Mouse (Mus musculus) brain, embryonic 18.5 days (tissue): ENCODE data around the gene Pip5k1c.

Experiments
- DNase-seq: peaks from one replicate; pipeline ENCODE4 v3.0.0-alpha.2; 2012; ENCODE audit warnings: low read depth, low spot score

Gene Pip5k1c

DNA sequence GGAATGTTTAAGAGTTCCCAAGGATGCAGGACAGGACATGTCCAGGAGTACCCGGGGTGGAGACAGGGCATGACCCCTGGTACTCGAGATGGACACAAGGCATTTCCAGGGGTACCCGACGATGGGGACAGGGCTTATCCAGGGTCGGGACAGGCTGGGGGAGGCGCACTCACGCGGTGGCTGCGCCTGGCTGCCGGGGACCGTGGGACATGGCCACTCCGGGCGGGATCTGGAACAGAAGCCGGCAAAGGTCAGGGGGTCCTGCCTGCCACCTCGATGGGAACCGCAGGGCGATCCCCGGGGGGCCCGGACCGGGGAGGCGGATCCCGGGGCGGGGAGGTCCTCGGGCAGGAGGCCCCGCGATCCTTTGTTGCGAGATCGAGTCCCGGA, 57.2 kb downstream of the Pip5k1c start:
- no peak for DNase-seq

DNA sequence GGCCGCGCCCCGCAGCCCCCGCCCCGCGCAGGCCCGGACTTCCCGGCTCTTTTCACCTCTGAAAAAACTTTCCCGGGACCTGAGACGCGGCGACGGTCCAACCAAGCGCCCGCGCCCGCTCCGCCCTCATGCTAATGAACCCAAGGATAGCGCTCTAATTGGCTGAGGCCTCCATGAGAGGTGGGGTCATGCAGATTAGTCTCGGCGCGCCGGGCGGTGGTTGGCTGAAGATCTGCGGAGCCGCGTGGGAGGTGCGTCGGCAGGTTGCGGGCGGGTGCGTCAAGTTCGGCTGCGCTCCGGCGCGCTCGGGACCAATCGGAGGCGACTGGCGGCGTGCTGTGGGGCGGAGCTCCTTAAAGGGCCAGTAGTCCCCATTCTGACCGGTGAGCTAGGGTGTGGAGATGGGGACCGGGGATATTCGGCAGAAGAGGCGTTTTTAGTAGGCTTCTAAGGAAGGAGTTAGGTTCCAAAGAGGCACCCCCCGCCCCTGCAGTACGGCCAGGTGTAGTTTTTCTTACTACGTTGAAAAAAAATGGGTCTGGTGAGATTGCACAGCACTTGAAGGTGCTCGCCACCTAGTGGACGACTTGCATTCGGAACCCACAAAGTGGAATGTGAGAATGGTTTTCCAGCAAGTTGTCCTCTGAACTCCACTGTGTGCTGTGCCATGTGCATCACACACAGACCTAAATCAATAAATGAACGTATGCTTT, 57.7 kb downstream of the Pip5k1c start, which contains the start of gene Hmg20b:
Gene Hmg20b, minus strand, starts transcription at position 130 of the 713 bp plus-strand sequence.
- peak; percentile 99 for DNase-seq

DNA sequence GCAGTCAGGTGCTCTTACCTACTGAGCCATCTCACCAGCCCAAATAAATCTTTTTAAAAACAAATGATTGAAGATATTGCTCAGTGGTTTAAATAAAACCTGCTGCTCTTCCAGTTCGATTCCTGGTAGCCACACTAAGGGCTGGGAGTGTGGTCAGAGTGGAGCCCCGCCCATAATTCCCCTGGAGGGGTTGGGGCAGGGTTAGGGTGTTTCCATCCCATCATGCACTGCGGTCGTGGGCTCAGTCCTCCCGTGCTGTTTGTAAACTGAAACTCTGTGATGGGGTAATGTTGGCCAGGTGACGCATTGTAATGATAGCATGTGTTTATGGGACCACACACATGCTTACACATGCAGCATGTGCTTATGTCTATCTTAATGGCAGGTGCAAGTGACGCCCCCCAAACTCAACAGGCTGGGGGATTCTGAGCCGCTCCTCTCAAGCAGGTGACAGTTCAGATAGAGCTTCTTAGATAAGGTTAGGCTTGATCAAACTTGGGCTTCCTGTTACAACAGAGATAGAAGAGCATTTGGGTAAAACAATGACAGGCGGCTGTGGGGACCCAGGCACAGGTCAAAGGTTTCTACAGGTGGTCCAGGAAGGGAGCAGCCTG, 59.0 kb downstream of the Pip5k1c start:
- no peak for DNase-seq

DNA sequence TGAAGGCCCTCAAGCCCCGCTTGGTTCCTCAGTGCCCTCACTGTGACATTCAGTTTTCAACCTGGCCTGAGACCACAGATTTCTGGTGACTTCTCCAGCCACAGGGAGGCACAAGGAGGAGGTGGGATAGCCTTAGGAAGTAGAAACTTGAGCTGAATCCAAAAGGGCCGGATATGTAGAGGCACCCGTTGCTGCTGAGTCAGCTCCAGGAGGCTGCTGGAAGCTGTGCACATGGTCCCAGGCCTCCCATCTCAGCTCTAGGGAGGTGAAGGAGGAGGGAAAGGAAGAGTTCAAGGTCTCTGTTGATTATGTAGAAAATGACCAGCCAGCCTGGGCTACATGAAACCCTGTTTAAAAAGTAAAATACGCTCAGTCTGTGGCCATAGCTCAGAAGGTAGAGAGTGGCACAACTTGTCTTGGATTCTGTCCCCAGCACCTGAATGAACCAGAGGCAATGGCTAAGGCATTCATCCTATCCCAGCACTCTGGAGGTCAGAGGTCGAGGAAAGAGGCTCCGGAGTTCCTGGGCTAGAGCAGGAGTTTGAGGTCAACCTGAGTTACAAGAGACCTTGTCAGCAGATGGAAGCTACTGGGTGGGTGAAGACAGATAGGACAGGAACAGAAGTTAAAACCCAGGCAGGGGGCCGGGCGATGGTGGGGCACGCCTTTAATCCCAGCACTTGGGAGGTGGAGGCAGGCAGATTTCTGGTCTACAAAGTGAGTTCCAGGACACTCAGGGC, 62.1 kb downstream of the Pip5k1c start:
- no peak for DNase-seq

DNA sequence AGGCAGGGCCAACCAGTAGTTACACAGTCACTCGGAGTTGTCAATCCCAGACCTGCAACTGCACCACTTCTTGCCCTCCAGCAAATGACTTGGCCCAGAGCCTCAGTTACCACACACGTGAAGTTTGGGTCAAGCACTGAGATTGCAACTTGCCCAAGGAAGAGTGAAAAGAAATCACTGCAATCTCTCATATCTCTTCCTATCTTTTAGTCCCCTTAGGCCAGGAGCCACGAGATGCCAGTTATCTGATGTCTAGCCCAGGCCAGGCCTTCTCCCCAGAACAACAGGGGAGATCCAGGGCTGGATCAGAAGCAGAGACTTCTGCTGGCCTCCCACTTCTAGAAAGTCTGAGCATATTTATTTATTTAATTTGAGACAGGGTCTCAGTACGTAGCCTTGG, 62.8 kb downstream of the Pip5k1c start:
- no peak for DNase-seq

DNA sequence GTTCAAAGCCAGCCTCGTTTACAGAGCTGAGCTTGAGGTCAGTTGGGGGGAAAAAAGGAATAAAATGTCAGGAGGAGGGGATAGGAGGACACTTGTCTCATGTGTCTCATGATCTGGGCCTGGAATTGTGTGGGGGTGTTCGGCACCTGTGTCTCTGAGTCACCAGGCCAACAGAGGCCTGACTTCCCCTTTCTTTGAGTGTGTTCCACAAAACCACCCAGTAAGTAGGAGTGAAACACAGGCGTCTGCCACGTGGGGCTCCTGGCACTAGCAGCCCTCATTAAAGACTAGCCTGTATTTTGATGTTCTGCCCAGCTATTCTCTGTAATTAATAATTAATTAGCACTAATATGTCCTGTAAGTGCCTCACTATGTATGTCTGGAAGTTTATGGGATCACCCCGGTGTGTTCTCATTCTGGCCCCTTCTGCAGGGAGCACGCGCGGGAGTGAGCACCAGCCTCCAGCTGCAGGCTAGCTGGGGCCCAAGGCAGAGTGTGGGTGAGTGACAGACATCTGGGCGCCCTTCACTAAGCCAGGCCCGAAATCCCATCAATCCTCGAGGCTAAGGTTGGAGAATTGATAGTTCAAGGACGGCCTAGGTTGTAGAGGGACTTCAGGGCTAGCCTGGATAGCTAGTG, 63.7 kb downstream of the Pip5k1c start:
- no peak for DNase-seq

DNA sequence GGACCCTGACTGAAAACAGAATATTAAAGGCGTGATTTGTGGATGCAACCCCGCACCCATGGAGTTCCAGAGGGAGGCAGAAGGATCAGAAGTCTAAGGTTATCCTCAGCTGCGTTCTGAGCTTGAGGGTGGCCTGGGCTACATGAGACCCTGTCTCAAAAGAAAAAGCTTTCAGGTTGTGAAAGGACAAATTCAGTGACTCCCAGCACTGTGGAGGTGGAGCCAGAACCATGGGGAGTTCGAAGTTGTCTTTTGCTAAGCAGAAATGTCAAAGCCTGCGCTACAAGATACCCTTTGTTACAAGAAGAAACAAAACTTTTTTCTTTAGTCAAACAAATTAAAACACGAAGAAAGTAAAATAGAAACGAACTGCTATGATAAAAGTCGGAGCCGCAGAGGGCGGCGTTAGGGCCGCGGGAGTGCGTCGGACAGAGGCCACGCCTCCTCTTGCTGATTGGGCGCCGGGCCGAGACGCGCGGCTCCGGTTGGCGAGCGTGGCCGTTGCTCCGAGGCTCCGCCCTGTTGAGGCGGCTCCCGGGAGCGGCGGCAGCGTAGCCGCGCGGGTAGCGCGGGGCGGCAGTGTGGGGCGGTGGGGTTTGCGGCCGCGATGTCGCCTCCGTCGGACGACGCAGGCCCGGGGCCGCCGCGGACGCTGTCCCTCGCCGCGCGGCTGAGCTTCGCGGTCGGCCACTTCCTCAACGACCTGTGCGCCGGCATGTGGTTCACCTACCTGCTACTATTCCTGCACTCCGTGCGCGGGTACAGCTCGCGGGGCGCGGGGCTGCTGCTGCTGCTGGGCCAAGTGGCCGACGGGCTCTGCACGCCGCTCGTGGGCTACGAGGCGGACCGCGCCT, 64.5 kb downstream of the Pip5k1c start, which contains the start of gene Mfsd12:
Gene Mfsd12, plus strand, starts transcription at position 501 of the 854 bp plus-strand sequence.
- peak; percentile 79 for DNase-seq

DNA sequence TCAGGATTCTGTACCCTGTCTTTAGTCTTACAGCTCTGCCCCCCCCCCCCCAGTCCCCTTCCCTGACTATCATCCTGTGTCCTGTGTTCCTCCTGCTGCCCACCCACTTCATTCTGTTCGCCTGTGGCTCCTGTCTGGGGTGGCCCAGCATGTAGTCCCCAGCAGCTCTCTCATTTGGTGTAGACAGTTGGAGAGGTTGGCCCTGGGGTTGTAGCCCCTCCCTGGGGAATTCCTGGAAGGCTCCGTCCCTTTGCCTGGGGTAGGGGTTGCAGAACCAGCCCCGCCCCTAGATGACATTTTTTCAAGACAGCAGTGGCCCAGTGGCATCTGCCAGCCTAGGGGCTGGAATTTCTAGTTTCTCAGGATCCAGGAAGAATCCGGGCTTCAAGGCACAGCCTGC, 65.4 kb downstream of the Pip5k1c start:
- DNase-seq = no peak

DNA sequence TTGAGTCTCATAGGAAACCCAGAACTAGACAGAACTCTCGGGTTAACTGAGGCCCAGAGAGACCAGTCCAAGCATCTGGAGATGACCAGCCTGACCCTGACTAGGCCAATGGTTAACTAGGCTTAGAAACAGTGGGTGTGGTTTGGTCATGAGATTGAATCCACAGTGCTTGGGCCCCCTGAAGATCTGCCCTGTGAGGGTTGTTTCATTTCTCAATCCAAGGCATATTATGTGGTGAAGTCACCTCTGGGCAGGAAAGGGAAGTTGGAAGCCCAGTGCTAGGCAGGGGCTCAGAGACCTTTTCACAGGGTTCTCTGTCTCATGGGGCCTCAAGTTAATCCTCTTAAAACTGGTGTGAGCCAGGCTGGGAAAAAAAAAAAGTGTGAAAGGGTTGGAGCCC, 66.1 kb downstream of the Pip5k1c start:
- no peak for DNase-seq

DNA sequence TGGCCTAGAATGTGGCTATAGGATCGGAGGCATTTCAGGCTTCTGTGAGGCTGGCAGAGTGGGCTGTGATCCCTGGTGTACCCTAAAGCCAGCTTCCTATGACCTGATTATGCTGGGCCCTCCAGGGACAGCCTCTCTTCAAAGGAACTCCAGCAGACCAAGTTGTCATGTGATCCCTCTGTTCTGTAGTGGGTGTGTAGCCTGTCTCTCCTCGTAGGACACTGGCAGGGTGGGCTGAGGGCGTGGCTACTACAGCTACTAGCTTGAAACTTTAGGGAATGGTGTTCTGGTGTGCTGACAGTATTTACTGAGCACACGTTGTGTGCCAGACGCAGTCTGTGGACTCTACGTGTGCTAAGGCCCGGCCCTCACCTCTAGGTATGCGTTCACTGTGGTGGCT, 68.0 kb downstream of the Pip5k1c start:
- no peak for DNase-seq

DNA sequence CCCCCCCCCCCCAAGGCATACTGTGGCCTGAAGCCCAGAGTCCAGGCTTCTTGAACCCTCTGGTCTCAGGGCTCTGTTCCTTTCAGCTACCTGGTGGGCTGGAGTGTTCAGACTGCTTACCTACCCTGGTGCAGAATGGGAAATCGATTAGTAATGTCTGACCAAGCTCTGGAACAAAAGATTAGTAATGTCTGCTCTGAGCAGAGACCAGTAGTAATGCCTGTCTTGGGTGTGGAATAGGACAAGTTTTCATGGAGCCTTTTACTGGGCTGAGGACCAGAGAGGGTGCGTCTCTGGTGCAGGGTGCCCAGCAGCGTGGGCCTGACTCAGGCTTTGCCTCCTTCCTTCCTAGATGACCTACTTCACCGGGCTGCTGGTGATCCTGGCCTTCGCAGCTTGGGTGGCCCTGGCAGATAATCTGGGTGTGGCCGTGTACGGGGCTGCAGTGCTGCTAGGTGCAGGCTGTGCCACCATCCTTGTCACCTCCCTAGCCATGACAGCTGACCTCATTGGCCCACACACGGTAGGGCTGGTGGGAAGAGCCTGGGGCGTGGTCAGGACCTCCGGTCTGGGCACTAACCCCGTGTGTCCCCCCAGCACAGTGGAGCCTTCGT, 69.7 kb downstream of the Pip5k1c start:
- DNase-seq = no peak

DNA sequence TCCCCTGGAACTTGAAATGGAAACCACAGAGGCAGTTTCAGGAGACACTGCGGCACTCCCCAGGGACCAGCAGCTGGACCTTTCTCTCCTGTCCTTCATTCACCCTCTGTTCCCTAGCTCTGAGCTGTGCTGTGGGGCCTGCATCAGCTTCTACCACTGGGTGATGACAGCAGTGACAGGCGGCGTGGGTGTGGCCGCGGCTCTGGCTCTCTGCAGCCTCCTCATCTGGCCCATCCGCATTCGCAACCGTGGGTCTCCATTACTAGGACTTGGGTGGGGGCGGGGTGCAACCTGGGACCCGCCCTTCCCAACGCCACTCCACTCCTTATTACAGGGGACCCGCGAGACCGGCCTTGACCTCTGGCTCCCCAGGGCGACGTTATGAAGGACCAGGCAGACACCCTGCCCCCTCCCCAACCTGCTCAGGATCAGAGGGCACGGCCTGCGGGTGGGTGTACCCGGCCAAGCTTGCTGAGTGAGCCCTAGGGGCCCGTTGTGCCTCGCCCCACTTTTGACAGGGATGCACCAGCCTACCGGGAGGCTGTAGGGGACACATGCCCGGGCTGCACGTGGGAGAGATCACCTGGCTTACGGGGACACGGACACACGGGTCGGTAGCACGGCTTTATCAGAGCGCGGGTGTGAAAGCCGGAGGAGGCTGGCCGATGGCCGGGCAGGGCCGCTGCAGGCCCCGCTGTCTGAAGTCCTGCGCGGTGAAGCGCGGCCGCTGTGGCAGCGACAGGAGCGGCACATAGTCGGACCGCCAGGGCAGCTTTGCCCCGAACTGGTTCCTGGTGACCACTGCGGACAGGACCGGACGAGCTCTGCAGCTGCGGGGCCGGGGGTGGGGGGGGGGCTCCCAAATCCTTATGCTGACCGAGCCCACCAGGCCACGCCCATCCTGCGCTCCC, 70.9 kb downstream of the Pip5k1c start:
- DNase-seq = no peak

DNA sequence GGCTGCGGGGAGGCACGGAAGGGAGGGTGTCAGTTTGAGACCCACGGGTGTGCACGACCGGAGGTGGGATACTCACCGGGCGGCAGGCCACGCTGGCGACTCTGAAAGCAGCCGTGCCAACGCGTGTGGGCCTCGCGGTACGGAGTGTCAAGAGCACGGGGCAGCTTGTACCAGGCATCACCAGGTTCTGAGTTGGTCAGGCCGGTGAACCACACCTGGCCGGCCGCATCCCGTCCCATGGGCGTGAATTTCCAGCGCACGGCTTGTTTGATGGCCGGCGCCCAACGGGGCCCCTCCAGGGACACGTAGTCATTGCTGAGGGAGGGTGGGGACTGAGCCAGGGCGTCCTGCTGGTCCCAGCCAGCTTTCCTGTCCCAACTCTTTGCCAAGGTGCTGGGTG, 71.9 kb downstream of the Pip5k1c start:
- no peak for DNase-seq

DNA sequence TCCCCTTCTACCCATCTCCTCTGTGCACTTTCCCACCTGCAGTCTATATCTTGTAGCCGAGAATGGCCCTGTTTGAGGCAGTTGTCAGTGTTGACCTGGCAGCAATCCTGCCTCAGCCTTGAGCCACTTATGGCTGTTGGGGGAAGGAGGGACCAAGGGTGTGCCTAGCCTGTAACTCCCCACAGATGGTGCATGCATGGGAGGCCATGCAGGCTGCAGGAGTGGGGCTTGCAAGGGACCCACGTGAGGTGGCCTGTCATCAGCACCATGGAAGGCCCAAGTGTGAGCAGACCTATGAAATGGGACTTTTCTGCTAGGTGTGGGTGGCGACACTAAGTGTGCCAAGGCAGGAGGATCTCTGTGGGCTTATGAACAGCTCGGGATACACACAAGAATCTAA, 72.3 kb downstream of the Pip5k1c start:
- DNase-seq = no peak

DNA sequence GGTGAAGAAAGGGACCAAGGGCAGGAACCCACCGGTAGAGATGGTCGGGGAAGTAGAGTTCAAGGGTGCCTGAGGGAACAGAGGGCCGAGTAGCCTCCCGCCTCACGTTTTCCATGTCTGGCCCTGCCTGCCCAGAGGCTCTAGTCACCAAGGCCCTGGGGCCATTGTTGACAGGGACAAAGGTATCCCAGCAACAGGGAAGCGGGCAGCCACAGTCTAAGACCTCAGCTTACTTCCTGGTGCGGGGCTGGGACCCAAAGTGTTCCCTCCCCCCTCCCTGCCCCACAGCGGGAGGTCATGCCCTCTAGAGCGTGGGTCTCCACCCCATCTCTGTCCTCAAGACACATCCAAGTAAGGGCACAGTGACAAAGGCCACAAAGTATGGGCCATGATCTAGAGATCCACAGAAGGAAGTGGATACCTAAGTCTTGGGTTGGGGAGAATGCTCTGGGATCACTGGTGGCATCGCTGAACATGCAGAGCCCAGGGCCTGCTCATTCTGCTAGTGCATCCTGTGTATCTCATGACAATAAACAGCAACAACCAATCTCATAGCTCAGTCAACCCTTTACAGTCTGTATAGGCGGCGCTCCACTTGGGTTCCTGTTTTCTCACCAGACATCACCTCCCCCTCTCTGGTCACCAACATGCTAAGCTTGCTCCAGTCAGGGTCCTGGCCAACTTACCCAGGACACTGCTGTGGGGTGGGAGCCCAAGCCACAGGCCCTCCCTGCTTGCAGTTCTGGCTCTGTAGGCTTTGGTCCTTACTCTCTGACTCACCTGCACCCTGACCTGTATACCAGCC, 73.1 kb downstream of the Pip5k1c start, which contains the start of gene 4930404N11Rik:
Gene 4930404N11Rik, minus strand, starts transcription at position 145 of the 805 bp plus-strand sequence.
- no peak for DNase-seq

DNA sequence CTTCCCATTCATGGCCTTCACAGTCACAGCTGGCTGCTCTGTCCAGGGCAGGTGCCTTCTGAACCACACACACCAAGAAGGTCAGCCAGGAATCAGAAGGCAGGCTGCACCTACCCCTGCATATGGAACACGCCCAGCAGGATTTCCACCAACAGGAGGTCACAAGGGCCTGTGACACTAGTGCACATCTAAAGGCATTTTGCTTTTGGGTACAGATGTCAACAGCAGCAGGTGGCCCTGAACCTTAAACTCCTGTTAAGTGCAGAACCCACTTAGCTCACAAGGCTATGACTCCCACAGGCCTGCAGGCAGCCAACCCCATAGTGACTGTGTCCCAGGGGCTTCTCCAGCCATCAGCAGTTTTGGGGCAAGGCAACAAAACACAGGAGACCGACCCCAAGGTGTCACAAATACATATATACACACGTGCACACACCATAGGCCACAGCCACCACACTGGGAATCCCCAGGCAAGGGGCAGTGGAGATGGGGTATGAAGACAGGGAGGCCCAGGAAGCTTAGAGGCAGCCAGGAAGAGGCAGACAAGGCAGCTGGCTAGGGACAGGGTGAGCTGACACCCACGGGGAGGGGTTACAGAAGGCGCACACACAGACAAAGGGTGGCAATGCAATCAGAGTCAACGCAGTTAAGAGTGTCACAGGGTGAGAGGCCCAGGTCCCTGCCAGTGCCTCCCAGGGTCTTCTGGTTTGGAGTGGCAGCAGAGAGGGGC, 73.9 kb downstream of the Pip5k1c start:
- DNase-seq = no peak

DNA sequence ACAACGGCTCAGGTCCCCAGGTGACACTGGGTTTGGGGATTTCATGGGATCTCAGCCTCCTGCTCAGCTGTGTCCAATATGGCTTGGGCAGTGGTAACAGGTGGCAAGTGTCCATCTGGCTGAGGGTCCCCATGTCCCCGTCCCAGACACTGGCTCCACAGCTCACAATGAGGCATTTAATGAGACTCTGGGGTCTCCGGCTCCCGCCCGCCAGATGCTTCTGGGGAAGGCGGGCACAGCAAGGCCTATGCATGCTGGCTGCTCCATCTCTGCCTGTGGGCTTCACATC, 74.4 kb downstream of the Pip5k1c start:
- no peak for DNase-seq
